Mouse (Mus musculus) thymus, adult 2 months (tissue): ENCODE results near the gene C1qbp.

Source experiments
- CTCF ChIP-seq: fragments of 200-500 bp; IDR thresholded peaks from 2 replicates; pipeline ENCODE4 v1.5.1; 2012; ENCODE audit warnings: mild to moderate bottlenecking, control low read depth, low read length, moderate library complexity, borderline replicate concordance; ENCODE audit not compliant: control insufficient read depth, poor library complexity, insufficient read depth; ENCODE audit errors: extremely low read depth
- POLR2A ChIP-seq: fragments of 200-500 bp; IDR thresholded peaks from 2 replicates; pipeline ENCODE4 v1.6.1; 2012; ENCODE audit warnings: mild to moderate bottlenecking, low read length, control low read depth, moderate library complexity; ENCODE audit not compliant: control insufficient read depth, poor library complexity, insufficient read depth; ENCODE audit errors: extremely low read depth

- TF ChIP-seq POLR2A (no peak), CTCF (no peak)
Observed at GRCm38 (mm10) chr11:71003611-71004315, 20.9 kb upstream of the C1qbp start.
